Mouse (Mus musculus) T-helper 1 cell (primary cell): ENCODE measurements around the gene Setd5.

Experiments used
- in situ Hi-C: fragments of 300-600 bp; cut with MboI, MseI; formaldehyde crosslinking; loops from one replicate; pipeline ENCODE4 v1.15.1; 2025; ENCODE audit warnings: high pct_unique_total_duplicates

The Setd5 gene

DNA sequence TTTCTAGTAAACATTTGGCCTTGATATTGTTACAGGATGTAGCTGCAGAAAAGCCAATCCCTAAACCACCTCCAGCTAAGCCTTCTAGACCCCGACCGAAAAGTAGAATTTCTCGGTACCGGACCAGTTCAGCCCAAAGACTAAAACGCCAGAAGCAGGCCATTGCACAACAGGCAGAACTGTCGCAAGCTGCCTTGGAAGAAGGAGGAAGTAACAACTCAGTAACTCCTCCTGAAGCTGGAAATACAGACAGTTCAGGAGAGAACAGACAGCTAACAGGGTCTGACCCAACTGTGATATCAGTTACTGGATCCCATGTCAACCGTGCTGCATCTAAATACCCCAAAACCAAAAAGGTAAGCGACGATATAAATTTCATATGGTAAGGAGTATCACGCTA lies 43.6 kb downstream of the Setd5 start:
- in situ Hi-C loops = no loop called here

GRCm38 (mm10) chr6:113133360-113133759 lies 56.2 kb downstream of the Setd5 start:
- in situ Hi-C loops = no loop called here

- in situ Hi-C loops = no loop called here
Observed at GRCm38 (mm10) chr6:113141389-113142094, 64.4 kb downstream of the Setd5 start.

GRCm38 (mm10) chr6:113144764-113145163 lies 67.6 kb downstream of the Setd5 start:
- in situ Hi-C loops = loop anchor here (5.0 kb wide), 1 partner anchor 32 kb away; no protein-coding TSS in a partner anchor

DNA sequence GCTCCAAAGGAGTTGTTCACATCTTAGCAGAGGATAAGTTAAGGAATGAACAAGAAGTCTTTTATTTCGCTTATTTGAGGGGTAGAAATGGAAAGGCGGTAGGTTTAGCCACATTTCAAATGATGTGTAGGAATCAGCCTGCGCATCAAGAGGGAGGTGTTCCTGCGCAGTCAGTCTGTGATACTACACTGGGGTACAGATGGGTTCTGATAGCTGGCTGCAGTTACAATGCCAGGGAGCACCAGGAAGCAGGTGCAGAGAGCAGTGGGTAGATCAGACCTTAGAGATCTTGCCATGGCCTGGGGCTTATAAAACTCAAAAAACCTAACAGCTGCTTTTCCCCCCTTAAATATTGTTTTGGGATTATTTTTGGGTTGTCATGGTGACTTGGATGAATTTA lies 68.1 kb downstream of the Setd5 start:
- in situ Hi-C loops = loop anchor here (5.0 kb wide), 1 partner anchor 33 kb away; no protein-coding TSS in a partner anchor

DNA sequence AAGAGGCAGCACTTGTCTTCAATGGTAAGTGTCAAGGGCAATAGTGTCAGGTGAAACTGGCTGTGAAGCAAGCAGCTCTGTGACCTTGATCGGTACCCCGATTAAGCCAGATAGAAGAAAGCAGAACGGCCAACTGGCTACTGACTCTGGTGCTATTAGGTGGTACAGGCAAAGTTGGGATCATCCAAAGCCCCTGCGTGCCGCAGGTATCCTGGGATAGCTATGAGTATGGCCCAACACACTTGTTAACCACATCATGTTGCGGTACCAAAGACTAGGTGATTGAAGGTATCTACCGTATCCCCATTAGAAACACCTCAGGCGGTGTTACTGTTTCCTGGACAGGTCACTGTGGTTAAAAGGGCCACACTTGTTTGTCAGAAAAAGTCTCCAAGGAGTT lies 76.9 kb downstream of the Setd5 start:
- in situ Hi-C loops = no loop called here

DNA sequence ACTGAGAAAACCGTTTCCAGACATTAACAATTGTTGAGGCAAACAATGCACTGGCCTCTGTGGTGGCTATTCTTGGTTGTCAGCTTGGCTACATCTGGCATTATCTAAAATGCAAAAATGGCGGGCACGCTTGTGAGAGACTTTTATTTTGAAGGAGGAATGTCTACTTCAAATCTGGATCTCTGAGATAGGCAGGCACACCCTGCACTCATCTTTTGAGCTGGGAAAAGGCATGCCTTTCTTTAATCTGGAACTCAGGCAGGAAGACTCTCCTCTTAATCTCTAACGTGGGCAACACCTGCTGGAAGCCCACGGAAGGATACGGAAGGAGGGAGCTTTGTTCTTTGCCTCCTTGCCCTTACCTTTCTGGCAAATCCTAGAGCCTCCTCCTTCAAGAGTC lies 77.7 kb downstream of the Setd5 start:
- in situ Hi-C loops = no loop called here

GRCm38 (mm10) chr6:113156064-113156463 lies 78.9 kb downstream of the Setd5 start:
- in situ Hi-C loops = no loop called here

DNA sequence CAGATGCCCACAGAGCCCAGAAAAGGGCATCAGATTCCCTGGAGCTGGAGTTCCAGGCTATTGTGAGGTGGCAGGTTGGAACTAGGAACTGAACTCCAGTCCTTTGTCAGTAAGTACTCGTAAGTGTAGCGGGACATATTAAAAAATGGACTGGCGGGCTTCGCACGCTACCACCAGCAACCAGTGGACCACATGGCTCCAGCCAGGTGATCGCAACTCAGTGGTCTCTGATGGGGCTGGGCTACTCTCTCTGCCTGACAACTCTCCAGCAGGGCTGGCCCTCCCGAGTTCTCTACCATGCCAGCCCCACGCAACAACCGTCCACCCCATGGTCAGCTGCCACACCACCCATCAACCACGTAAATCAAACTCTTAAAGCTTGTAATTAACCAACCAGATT lies 82.9 kb downstream of the Setd5 start:
- in situ Hi-C loops = no loop called here

- in situ Hi-C loops = no loop called here
Observed at GRCm38 (mm10) chr6:113161982-113162381, 84.8 kb downstream of the Setd5 start.

- in situ Hi-C loops = no loop called here
Observed at GRCm38 (mm10) chr6:113163513-113163912, 86.3 kb downstream of the Setd5 start.

DNA sequence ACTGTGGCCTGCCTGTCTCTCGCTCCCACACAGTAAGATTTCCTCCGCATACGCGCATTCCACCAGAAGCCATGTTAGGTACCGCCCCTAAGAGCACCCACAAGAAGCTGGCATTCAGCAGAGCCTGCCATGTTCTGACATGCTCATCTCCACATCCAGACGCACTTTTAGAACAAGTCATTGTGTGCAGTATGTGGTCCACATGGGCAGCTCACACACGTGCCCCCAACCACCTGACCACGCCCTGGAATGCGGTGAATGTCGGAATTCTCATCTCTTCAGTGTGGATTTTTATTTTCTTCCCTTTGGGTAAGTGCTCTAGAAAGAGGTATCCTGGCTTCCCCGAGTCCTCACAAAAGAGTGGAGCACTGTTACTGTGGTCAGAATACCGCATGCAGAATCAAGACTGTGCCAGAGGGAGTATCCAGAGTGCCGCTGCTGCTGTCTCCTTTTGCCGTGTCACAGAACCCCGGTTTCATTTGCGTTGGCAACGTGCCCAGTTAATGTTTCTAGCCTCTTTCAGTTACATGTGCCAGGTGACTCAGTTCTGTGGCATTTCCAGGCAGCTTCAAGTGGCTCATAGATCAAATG lies 89.6 kb downstream of the Setd5 start:
- in situ Hi-C loops = no loop called here

- in situ Hi-C loops = no loop called here
Observed at GRCm38 (mm10) chr6:113168316-113168975, 91.3 kb downstream of the Setd5 start.

GRCm38 (mm10) chr6:113169852-113170251 lies 92.7 kb downstream of the Setd5 start:
- in situ Hi-C loops = loop anchor here (10.0 kb wide), 1 partner anchor 65 kb away; the partner anchor contains the start of gene Mtmr14

DNA sequence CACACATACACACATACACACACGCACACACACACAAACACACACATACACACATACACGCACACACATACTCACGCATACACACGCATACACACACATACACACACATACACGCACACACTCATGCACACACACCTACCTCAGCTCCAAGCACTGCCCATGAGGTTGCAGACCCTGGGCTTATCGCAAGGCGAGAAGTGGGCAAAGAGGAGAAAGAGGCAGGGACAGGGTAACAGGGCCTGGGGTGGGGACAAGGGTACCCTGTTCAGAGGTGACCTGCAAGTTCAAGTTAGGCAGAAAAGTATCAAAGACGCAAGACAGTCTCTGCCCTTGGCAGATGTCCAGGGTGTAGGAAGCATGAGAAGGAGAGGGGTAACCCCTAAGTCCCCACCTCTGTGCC lies 93.5 kb downstream of the Setd5 start:
- in situ Hi-C loops = loop anchor here (10.0 kb wide), 1 partner anchor 64 kb away; the partner anchor contains the start of gene Mtmr14

- in situ Hi-C loops = loop anchor here (10.0 kb wide), 1 partner anchor 63 kb away; the partner anchor contains the start of gene Mtmr14
Observed at GRCm38 (mm10) chr6:113172011-113172410, 94.8 kb downstream of the Setd5 start.

DNA sequence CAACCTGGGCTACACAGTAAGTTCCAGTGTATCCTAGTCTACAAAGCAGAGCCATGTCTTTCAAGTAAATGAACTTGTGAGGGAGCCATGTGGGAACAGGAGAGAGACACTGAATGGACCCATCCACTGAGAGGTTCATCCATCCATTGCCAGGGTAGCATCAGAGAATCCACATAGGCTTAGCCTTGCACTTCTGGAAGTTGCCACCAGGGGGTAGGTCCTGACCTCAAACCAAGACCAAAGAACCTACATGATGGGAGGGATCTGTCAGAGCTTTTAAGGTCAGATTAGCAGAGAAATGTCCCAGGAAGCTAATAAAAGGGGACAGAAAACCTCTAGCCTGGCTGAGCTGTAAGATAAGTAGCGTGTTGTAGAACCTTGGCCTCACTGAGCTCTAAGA lies 95.4 kb downstream of the Setd5 start:
- in situ Hi-C loops = loop anchor here (10.0 kb wide), 1 partner anchor 62 kb away; the partner anchor contains the start of gene Mtmr14

DNA sequence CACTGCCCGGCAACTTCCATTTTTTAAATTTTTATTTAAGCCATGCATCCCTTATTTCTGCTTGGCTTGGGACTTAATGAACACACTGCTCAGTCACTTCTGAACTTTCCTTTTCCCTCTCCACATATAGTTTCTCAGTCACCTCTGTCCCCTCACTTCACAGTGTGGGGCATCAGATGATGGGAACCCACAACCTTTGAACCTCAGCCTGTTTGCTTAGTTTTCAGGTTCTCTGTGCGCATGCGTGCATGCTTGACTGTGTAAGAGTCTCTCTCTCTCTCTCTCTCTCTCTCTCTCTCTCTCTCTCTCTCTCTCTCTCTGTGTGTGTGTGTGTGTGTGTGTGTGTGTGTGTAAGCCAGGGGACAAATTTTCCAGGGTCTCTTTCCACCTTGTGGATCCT lies 98.3 kb downstream of the Setd5 start:
- in situ Hi-C loops = loop anchor here (10.0 to 25.0 kb wide), 2 partner anchors 59 to 438 kb away; partner anchors contain the start of gene Mtmr14

GRCm38 (mm10) chr6:113176613-113177012 lies 99.4 kb downstream of the Setd5 start:
- in situ Hi-C loops = loop anchor here (10.0 to 25.0 kb wide), 2 partner anchors 58 to 439 kb away; partner anchors contain the start of gene Mtmr14

- in situ Hi-C loops = loop anchor here (10.0 to 25.0 kb wide), 2 partner anchors 56 to 441 kb away; partner anchors contain the start of gene Mtmr14
Observed at GRCm38 (mm10) chr6:113178286-113179194, 101.4 kb downstream of the Setd5 start.

- in situ Hi-C loops = loop anchor here (10.0 to 25.0 kb wide), 2 partner anchors 56 to 442 kb away; partner anchors contain the start of gene Mtmr14
Observed at GRCm38 (mm10) chr6:113179195-113179733, 102.1 kb downstream of the Setd5 start.
